Mouse (Mus musculus) adipocyte (in vitro differentiated cells): ENCODE data around the gene Ric8a.

Source experiments
- DNase-seq: peaks from one replicate; pipeline ENCODE4 v3.0.0-alpha.2; 2016; ENCODE audit warnings: low spot score

Ric8a gene

DNA sequence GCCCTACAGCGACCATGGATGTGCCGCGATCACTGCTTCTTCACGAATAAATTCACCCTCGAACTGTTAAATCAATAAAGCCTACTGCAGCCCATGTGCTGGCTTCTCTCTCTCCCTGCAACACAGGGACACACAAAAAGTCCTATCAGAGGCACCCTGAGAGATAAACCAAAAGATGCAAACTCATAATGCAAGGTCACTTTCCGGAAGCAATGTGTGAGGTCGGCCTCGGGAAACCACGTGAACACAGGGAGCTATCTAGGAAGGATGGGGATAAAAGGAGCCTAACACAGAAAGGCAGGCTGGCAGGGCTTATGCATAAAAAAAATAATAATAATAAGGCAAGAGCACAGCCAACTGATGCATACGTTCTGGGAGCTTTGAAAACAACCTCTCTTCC, 10.1 kb upstream of the Ric8a start:
- no peak for DNase-seq

DNA sequence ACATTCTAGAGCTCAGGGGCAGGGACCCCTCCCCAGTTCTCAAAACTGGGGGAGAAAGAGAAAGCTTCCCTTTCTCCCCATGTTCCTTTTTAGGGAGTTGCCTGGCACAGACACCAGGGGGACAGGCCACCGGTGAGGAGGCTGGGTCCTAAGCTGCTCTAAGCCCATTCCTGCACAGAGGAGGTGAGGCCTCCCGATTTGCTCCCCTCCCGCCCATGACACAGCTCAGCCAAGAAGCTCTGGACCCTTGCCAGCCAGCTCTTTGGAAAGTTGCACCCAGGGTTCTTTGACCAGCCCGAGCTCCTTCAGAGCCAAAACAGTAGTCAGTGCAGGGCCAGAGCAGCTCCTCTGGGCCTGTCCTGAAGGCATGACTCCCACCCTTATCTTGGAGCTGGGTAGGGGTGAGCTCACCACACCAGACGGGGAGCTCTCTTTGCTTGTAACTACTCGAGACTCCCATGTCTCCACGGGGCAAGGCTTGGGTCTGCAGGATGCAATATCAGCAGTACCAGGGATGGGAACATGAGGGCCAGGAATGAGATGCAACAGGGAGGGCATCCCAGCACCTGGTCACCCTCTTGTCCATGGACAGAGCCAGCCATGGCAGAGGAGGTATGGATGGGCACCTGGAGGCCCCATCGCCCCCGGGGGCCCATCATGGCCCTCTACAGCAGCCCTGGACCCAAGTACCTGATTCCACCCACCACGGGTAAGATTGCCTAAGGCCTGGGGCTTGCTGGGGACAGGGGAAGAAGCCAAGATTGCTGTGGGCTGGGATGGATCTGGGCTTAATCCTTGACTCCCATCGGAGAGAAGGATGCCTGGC, 8.8 kb upstream of the Ric8a start, which contains the start of gene Odf3:
Gene Odf3 (plus strand): TSS at position 51 of the 826 bp plus-strand sequence.
- DNase-seq = peak; percentile 60

DNA sequence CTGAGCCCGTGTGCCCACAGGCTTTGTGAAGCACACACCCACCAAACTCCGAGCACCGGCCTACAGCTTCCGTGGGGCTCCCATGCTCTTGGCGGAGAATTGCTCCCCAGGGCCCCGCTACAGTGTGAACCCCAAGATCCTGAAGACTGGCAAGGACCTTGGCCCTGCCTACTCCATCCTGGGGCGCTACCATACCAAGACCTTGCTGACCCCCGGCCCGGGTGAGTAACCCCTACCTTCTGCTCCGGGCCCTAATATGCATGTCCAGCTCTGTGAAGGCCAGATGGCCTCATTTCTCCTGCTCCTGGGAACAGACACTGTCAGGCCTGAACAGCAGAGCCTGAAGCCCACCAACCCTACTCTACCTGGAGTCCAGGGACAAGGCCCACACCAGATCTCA, 8.2 kb upstream of the Ric8a start:
- no peak for DNase-seq

DNA sequence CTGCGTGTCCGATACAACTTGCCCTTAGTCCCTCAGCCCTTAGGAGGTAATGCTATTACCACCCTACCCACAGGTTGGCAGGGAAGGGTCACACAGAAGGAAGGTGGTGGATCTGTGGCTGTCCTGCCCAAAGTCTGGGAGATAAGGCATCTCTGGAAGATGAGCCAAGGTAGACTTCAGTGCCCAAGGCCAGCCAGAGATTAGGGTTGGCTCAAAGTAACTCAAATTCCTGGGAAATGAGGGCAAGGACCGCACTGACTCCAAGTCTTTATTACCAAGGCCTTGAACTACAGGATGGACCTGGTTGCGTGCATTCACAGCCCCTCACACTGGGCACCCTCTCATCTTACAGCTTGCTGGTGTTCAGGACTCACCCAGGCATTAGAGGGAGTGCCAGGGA, 4.8 kb upstream of the Ric8a start:
- no peak for DNase-seq

DNA sequence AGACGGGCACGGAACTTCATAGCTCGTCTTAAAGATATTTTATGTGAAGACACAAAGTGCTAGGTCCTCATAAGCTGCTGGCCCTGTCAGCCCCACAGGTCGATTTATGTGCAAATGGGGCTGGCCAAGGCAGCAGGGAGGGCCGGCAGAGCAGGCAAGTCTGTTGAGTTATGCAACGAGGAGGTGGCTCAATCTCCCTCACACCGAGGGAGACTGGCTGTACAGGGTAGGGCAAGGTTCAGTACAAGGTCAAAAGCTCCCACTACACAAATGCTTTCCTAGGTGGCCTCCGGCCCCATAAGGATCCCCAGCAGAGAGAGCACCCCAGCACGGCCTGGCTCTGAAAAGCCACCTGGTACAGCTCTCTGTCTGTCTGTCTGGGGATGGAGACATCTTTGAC, 3.4 kb upstream of the Ric8a start:
- DNase-seq = peak; percentile 14

DNA sequence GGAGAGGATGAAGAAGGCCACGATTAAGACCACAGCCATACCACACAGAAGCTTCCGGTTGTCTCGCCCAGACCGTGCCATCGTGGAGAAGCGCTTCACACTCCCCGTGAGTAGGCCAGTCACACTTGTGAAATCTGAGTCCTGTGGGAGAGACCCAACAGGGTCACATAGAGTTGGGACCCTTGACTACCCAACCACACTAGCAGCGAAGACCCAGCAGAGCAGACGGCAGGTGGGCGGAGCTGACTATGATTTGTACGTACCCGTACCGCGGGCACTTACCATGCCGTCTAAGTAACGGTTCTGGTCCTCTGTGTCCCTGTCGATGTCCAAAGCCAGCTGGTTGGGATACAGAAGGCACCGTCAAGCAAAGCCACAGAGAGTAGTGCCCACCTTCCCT, 2.3 kb upstream of the Ric8a start:
- no peak for DNase-seq

DNA sequence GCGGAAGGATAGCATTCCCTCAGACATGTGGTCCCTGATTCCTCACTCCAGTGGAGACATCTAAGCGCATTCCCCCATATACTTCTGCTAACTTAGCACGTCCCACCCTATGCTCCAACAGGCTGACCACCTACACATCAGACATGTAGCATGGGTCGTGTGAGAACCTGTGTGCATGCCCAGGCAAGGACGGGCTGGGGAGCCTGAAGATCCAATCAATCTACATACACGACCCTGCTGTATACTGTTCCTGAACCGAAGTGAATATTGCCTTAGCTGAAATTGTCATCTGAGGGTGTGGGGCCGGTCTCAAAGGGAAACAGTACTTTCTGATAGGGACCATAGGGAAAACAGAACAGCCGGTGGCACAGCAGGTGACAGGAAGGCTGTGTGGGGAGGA, 1.6 kb upstream of the Ric8a start:
- DNase-seq = no peak

DNA sequence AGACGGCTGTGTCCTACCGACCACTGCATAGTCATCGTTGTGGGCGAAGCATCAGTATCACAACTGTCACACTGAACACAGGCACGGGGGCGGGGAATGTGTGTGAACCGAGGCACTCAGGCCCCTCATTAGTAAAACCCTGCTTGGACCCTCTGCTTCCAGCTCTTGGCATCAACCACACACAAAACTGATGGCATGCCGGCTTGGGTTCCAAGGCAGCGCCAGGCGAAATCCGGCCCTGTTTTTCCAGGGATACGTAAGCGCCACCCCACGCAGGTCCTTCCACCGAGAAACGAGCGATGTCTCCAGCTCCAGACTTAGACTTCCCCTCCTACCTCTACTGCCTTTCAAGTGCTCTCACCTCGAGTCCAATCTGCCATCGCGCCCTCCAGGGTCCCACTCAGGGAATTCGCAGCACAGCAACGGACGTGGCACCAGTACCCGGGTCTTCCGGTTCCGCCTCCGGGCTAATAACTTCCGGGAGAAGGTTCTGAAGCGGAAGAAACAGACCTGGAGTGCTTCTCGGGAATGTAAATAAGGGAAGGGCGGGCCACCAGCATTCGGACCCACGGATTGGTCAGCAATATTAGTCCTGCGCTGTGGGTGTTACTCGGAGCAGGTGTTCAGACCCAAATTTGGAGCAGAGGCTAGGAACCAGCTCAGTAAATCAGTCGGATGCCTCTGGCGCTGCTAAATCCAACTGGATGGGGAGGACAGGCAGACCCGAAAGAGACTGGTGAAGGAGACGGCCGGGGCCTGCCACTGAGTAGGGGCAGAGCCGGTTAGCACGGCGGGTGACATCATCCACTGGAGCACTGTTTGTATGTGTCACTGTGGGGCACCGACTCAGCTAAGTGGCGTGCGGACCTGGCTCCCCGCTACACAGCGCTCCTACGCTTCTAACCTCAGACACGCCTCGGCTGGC, 635 bp upstream of the Ric8a start, which contains the start of gene Gm45785:
Gene Gm45785 (minus strand): TSS at position 472 of the 925 bp plus-strand sequence.
- peak; percentile 91 for DNase-seq

DNA sequence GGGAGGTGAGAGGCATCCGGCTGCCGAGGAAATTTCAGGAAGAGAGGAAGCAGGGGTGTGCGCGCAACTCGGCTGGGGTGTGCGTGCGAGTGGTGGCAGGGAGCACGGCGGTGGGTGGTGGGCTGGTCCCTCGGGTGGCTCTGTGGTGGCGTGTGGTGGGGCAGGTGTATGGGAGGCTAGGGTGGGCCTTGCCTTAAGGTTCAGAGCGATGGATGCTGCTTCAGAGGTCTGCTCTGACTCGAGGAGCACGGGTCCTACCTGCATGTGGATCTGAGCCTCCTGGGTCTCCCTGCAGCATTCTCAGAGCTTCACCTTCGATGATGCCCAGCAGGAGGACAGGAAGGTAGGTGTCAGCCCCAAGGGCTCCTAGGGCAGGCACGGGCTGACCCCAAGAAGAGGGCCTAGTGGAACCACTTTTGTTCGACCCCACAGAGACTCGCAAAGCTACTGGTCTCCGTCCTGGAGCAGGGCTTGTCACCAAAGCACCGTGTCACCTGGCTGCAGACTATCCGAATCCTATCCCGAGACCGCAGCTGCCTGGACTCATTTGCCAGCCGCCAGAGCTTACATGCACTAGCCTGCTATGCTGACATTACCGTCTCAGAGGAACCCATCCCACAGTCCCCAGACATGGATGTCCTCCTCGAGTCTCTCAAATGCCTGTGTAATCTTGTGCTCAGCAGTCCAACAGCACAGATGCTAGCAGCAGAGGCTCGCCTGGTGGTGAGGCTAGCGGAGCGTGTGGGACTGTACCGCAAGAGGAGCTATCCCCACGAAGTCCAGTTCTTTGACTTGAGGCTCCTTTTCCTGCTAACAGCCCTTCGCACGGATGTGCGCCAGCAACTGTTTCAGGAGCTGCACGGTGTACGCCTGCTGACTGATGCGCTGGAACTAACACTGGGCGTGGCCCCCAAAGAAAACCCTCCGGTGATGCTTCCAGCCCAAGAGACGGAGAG, 1.1 kb downstream of the Ric8a start, which contains the start of gene Bet1l:
Gene Bet1l (minus strand): TSS at position 28 of the 956 bp plus-strand sequence.
- no peak for DNase-seq

DNA sequence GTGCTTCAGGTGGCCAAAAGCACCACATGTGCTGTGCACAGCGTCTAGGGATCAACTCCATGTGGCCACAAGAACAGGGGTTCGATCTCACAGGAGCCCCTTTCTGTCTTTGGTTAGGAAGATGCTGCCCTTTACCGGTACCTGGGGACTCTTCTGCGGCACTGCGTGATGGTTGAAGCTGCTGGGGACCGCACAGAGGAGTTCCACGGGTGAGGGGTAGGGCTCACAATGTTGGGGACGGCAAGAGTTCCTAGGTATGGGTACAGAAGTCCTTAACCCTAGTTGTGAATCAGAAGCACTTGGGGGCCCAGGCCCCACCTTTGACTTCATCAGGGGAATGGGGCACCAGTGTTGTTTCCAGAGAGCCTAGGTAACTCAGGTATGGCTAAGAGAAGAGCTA, 2.0 kb downstream of the Ric8a start:
- no peak for DNase-seq

DNA sequence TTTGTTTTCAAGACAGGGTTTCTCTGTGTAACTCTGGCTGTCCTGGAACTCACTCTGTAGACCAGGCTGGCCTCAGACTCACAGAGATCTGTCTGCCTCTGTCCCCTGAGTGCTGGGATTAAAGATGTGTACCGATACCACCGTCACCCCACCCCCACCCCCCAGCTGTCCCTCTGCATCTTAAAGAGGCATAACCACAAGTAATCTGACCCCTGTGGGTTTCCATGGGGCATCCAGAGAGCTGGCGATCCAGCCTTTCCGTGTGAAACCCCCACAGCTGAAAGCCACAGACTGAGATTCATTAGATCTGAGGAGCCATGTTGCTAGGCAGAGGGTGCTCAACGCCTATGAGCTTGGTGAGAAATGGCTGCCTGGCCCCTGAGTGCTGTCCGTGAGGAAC, 3.2 kb downstream of the Ric8a start:
- DNase-seq = no peak

DNA sequence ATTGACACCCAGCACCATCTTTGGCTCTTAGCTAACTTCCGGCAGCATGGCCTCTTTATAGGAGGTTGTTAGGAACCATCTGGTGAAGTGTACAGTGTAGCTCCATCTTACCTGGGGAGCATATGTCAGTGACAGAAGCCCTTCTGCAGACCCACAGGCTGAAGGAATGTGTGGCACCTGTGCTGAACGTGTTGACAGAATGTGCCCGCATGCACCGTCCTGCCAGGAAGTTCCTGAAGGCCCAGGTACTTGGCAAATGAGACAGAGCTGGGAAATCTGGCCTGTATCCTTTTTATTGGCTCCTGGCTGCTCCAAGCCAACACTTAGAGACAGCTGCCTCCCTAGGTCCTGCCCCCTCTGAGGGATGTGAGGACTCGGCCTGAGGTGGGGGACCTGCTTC, 4.0 kb downstream of the Ric8a start:
- DNase-seq = no peak

DNA sequence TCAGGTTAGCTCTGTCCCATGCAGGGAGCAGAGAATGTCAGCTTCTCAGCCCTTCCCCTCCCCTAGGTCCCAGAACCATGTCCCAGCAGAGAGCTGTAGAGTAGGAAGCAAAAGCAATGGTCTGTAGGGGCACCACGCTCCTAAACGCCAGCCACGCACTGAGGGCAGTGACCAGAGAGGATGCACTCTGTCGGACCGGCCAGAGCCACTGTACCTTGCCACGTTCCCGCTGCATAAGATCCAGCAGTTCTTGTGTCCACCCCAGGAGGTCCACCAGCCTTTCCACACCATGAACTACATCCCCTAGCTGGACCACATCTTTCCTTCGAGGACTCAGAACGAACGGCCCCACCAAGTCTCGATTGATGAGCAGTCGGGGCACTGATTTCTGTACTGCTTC, 8.0 kb downstream of the Ric8a start:
- no peak for DNase-seq

DNA sequence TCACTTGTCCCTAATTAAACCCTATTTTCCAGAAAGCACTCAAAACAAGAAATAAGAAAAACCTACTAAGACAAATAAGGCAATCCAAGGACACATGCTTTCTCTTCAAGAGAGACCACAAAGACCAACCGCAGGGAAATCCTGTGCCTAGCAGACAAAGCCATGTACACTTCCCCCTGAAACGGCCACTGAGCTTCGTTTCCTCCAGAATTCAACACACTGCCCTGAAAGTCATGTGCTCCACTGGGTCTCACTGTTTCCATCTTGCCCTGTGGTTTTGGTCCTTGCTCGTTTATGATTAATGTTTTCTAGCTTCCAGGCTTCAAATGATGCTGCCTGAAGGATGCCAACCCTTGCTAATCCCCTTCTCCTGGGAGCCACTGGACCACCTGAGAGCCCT, 17.5 kb downstream of the Ric8a start:
- DNase-seq = no peak

DNA sequence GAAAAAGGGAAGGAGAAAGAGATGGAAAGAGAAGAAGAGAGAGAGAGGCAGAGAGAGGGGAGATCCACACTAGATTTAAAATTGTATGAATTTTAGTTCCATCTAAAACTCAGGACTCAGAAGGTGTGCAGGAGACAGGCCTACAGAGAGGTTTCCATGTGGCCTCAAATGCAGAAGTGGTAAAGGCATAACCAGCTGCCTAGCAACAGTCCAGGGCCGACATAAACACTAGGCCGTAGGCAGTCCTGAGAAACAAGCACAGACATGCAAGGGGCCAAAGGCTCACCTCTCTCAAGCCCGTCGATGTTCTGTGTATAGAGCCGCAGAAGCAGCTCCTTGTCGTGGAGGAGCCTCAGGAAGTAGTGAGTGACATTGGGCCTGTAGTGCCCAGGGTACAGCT, 20.6 kb downstream of the Ric8a start:
- DNase-seq = no peak

DNA sequence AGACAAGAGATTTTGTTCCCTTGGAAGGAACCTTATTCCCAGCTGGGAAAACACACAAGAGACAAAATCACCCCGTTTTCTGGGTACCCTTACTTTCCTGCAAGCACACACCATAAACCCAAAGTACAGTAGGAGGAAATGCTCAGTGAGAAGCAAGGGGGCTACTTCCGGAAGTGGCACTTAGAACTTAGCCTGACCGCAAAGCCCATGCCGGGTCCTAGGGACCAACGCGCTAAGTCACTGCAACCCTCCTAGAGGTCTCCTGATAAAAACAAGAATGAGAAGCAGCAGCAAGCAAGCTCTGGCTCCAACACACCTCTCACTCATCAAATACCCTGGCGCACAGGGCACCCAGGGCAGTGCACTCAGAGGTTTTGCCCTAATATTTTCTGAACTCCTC, 22.6 kb downstream of the Ric8a start:
- DNase-seq = no peak

DNA sequence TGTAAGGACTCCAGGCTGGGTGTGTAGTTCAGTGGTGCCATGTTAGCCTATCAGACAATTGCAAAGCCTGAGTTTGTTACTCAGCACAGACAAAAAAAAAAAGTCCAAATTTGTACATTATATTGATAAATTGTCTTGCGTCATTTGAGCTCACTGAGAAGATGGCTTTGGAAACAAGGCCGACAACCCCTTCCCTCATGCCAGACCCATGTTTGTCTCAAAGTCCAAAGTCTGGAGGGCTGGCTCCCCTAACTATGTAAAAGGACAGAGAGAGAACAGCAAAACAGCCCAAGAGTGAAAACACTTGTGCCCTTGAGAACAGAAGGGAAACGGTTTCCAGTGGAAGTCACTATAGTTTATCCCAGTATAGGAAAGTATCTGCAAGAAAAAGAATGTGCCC, 23.7 kb downstream of the Ric8a start:
- no peak for DNase-seq

DNA sequence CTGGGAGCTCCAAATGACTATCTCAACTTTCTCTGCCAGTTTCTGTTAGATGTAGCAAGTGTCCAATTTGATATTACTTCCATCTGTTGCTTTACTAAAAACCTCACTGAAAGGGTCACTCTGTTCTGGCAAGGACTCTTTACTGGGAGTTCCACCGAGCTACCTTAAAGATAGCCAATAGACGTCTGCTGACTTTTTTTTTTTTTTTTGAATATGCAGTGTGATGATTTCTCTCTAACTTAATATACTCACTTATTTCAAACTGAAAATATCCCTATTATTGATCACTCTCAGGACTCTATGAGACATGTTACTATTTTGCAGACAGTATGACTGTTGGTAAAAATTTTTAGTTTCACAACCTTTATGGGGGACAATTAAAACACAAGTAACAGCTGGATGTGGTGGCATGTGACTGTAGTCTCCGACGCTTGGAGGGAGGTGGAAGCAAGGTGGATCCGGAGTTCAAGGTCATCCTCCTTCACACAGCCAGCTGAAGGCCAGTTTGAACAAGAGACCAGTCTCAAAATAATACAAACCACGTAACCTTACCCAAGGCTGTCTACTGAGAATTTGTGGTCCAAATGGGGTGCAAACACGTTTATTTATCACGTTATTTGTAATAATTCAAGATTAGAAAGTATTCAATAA, 24.2 kb downstream of the Ric8a start:
- no peak for DNase-seq

DNA sequence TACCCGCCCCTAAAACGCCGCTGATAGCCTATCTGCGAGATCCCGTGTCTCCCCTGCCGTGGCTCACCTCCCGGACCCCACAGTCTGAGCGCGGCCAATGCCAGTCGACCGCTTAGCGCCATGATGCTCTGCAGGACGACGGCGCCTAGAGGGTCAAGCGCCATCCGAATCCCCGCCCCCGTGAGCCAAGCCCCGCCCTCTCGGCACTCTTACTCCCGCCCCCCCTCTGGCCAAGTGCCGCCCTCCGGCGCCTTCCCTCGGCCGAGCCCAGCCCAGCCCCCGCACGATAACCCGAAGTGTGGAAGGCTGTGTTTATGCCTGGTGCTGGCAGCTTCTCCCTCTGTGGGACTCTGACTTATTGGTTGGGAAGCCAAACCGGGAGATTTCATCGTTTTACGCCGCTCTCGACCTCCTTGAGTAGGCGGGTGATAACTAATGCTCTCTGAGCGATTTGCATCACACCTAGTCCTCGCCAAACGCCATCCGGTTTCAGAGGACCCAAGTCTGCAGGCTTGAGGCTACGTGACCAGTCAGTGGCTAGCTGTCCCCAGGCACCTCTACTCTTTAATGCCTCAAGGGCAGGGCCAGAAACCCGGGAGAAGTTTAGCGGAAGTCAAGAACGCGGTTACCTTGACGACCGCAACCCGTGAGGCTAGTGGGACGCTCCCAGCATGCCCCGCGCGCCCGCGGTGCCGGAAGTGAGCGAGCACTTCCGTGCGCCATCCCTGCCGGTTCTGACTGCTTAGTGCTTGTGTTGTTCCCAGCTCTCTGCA, 25.1 kb downstream of the Ric8a start, which contains the start of the genes Psmd13 and Sirt3:
Gene Psmd13 (plus strand): TSS at position 273 of the 773 bp plus-strand sequence.
Gene Sirt3 (minus strand): TSS at position 614 of the 773 bp plus-strand sequence.
- peak; percentile 92 for DNase-seq

DNA sequence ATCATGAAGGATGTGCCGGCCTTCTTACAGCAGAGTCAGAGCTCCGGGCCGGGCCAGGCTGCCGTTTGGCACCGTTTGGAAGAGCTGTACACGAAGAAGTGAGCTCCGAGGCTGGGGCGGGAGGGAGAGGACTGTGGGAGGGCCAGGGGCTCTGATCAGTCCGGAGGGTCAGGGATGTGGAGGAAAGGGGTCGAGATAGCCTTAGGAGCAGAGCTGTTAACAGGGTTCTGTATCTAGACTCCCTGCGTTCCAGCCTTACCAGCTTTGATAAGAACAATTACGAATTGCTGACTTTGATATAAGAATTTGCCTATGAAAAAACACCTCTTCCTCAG, 25.7 kb downstream of the Ric8a start:
- DNase-seq = no peak
